Mouse (Mus musculus) heart, adult 8-10 months (tissue): Measurements from ENCODE around the gene Cln5. TPM values are rescaled to one million over a fixed set of nuclear protein-coding genes. Genes with fewer than 3 reads are reported as not detected.

Experiments
- DNase-seq: peaks from one replicate; pipeline ENCODE4 v3.0.0; 2022; ENCODE audit warnings: low spot score
- total RNA-seq, 4 experiments: library from RNA; stranded (reverse); gene quantifications; 2 replicates each; pipeline ENCODE4 v1.2.4; 2022

The Cln5 gene
- total RNA-seq, 4 experiments from 2014 or later, result 18.7 to 24.8 (median 21.1) TPM

DNA sequence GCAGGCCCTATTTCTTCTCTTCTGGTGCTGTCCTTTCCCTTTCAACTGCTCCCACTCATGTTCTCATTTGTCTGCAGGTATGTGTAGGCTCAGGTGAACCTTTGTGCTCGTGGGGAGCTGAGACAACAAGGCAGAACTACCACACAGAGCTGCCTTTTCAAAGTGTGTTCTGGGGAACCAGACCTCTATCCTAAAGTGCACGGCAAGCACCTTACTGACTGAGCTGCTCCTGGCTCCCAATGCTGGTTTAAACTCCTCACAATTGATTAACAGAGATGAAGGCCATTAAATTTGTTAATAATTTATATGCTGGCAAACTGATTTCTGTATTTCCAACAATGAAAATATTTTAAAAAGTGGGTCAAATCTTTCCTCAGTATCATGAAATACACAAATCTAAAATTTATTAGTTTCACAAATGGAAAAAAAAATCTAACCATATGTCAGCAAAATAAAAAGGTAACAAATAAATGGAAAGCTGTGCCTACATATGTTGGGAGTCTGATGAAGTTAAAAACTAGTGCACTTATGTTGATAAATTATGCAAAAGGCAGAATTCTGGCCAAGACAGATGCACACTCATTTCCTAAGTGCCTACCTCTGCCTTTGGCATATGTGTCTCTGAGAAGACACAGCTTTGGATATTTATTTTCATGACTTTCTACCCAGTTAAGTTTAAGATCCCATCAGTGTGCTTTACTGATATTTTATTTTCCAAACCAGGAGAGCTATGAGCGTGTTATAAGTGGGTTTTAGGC is 42.8 kb downstream of the Cln5 start:
- no peak for DNase-seq

DNA sequence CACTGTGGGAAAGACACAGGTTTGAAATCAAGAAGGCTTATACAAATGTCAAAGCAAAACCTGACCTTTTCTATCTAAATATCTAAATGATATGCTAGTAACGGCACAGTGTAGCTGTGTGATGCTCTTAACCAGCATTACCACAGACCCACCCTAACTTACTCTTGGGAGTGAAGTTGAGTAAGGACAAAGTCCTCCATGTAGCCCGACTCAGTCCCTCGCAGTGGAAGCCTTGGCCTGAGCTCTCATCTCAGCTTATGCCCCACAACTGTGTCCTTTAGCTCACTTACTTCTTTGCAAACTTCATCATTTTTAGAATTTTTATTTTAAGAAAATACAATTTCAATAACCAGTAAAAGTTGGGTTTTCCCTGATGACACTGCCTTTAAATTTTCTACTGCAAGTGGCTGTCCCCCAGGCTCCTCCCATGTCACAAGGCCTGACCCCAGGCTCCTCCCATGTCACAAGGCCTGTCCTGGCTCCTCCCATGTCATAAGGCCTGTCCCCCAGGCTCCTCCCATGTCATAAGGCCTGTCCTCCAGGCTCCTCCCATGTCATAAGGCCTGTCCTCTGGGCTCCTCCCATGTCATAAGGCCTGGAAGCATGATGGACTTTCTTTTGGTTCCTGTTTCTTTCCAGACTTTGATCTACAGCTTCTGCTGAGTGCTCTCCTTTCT is 45.1 kb downstream of the Cln5 start:
- no peak for DNase-seq

DNA sequence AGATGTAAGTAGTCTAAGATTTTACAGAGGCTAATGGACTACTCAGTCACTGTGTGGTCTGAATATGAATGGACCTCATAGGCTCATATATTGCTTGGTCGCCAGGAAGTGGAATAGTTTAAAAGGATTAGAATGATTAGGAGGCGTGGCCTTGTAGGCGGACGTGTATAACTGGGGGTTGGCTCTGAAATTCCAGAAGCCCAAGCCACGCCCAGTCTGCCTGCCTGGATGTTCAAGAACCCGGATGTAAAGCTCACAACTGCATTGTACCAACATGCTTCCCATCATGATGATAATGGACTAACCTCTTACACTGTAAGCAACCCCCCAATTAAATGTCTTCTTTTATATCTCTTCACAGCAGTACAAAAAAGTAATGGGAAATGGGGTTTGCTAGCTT is 55.7 kb downstream of the Cln5 start:
- no peak for DNase-seq

Other genes with a start within 250 kb of the Cln5 start
- gene Kctd12, start 87.6 kb upstream of the Cln5 start, total RNA-seq, result 10 to 100 TPM; 13.4 to 20.0 (median 18.0) TPM
- under 1 TPM in 1 of 4 experiments, not detected in 3; 0.09 TPM for gene Acod1, start 23.2 kb upstream of the Cln5 start, total RNA-seq
- 10 to 100 TPM; 45.0 to 59.5 (median 55.1) TPM for gene Fbxl3, start 29.4 kb downstream of the Cln5 start, total RNA-seq